ENCODE assay signal across 8 mouse cellular contexts in genomic region chrX:48094658-48095057, GRCm38 (mm10). TPM values are rescaled to one million over a fixed set of nuclear protein-coding genes. Genes with fewer than 3 reads are reported as not detected.
A peak's percentile ranks its signal among the peaks of the same experiment; 100 is the strongest.
DNase-seq lines count a peak whose midpoint lies in the region; ATAC-seq and TF ChIP-seq lines count a peak whose summit lies in the region.
"Had no signal": no experiment of that assay in that cellular context is flagged by ENCODE, and none has a peak within 500 bp of the region (broad histone marks: within the 10 kb centered on the region; RNA-seq: fewer than 3 reads in every experiment).

No protein-coding gene starts in this region.

- H3K4me2 ChIP-seq in kidney, embryonic 15.5 days, result no peak overlapping the region
- no peak overlapping the region for H3K4me2 ChIP-seq in forebrain, embryonic 13.5 days

- H3K9me3 ChIP-seq in kidney, embryonic 15.5 days (replicated peaks), result no peaks in the 10 kb centered on the region
- H3K9me3 ChIP-seq in forebrain, embryonic 13.5 days (replicated peaks), result no peaks in the 10 kb centered on the region
- H3K9me3 ChIP-seq: megakaryocyte, embryonic 14.5 days had no signal

- peaks cover 12% of the 10 kb centered on the region; the same call in 1 of the 2 replicates for H3K27me3 ChIP-seq in kidney, embryonic 15.5 days
- peaks cover 3% of the 10 kb centered on the region for H3K27me3 ChIP-seq in Patski
- no peaks in the 10 kb centered on the region for H3K27me3 ChIP-seq in splenic B cell, adult 2 months (ENCODE audit: control insufficient read depth, insufficient read depth, low read length, poor library complexity, severe bottlenecking)
- H3K27me3 ChIP-seq in forebrain, embryonic 13.5 days, result no peaks in the 10 kb centered on the region

- peak; percentile 65 for TF ChIP-seq CTCF in Patski (IDR thresholded peaks at IDR 0.05)

- in situ Hi-C loops in Patski (cut with MboI; ENCODE audit: low pct_unique_long_range_greater_than_20kb), result no loop called here

- H3K27ac ChIP-seq in kidney, embryonic 15.5 days, result no peak overlapping the region
- no peak overlapping the region for H3K27ac ChIP-seq in forebrain, embryonic 13.5 days

- DNase-seq in kidney, postnatal 10 days, result peak; percentile 52
- no peak for DNase-seq in Patski (ENCODE audit: low read depth, low spot score)
- peak; percentile 80 for DNase-seq in induced T-regulatory cell, adult 2 months (ENCODE audit: low read depth)
- DNase-seq in splenic B cell, adult 2 months (ENCODE audit: low read depth, low spot score), result peak; percentile 71
- no peak for DNase-seq in right cerebral cortex, adult 2 months (ENCODE audit: low spot score in 2 of 2)

- no peak overlapping the region for H3K9ac ChIP-seq in kidney, embryonic 15.5 days
- no peak overlapping the region for H3K9ac ChIP-seq in forebrain, embryonic 13.5 days

- no peak for ATAC-seq in kidney, embryonic 15.5 days (replicated peaks; ENCODE audit: low FRiP score)
- no peak for ATAC-seq in Patski
- no peak for ATAC-seq in forebrain, embryonic 13.5 days

- CTCF ChIA-PET in Patski (lab: Charles Lee), result interaction anchor here (1.9 kb wide), 1 partner anchor 75 kb away, joined by 5 read pairs; no protein-coding TSS in a partner anchor

- WGBS in kidney, embryonic 15.5 days, result 78% methylated on average over 4 of the region's 4 CpGs
- WGBS in forebrain, embryonic 13.5 days, result 70% methylated on average over 4 of the region's 4 CpGs

- no peaks in the 10 kb centered on the region for H3K4me1 ChIP-seq in kidney, embryonic 15.5 days
- no peaks in the 10 kb centered on the region for H3K4me1 ChIP-seq in forebrain, embryonic 13.5 days

- H3K36me3 ChIP-seq in kidney, embryonic 15.5 days, result no peaks in the 10 kb centered on the region
- no peaks in the 10 kb centered on the region for H3K36me3 ChIP-seq in splenic B cell, adult 2 months (ENCODE audit: control insufficient read depth, insufficient read depth, low read length, poor library complexity, severe bottlenecking)
- no peaks in the 10 kb centered on the region for H3K36me3 ChIP-seq in forebrain, embryonic 13.5 days (ENCODE audit: poor library complexity, severe bottlenecking)

- POLR2A ChIA-PET in Patski (lab: Charles Lee), result no interaction called here

- H3K4me3 ChIP-seq in kidney, embryonic 15.5 days (replicated peaks), result no peak overlapping the region
- no peak overlapping the region for H3K4me3 ChIP-seq in forebrain, embryonic 13.5 days
- H3K4me3 ChIP-seq: megakaryocyte, embryonic 14.5 days had no signal

RNA-seq across cellular contexts. Expression of gene Xpnpep2, which starts 13.9 kb away (rescaled TPM):
- polyA plus RNA-seq in kidney, embryonic 15.5 days (2015; fragmentation: Nextera tagmentation; extraction: Ambion mirVana), result 5.2 and 5.6 TPM in 2 replicates
- 0.08 TPM for polyA plus RNA-seq in Patski (2021)
- polyA plus RNA-seq in forebrain, embryonic 13.5 days (2015; fragmentation: Nextera tagmentation; extraction: Ambion mirVana), result 0.57 and 0.64 TPM in 2 replicates

RNA-seq across cellular contexts. Expression of gene Sash3, which starts 51.6 kb away (rescaled TPM):
- 1.5 and 2.1 TPM in 2 replicates for polyA plus RNA-seq in kidney, embryonic 15.5 days (2015; fragmentation: Nextera tagmentation; extraction: Ambion mirVana)
- polyA plus RNA-seq in Patski (2021), result not detected
- 0.71 and 0.72 TPM in 2 replicates for polyA plus RNA-seq in forebrain, embryonic 13.5 days (2015; fragmentation: Nextera tagmentation; extraction: Ambion mirVana)

Comparison
In these comparisons a context has a peak if more than half of its experiments do, and no peak if none do; other contexts are left out.
1. DNase-seq: peak in kidney, postnatal 10 days (single experiment), induced T-regulatory cell, adult 2 months (single experiment) and splenic B cell, adult 2 months (single experiment); none in Patski (single experiment) and right cerebral cortex, adult 2 months (0 of 2).